Mouse (Mus musculus) small intestine, adult 2 months (tissue): ENCODE results near the gene Wsb2.

Experiments
- CTCF ChIP-seq: fragments of 200-500 bp; IDR thresholded peaks from 2 replicates; pipeline ENCODE4 v1.5.1; 2012; ENCODE audit warnings: low read depth, mild to moderate bottlenecking, control low read depth, inconsistent platforms, low read length, moderate library complexity, mixed read lengths; ENCODE audit not compliant: insufficient replicate concordance, insufficient read length; ENCODE audit errors: extremely low read depth
- POLR2A ChIP-seq: fragments of 200-500 bp; IDR thresholded peaks from 2 replicates; pipeline ENCODE4 v1.6.1; 2012; ENCODE audit warnings: low read depth, mild to moderate bottlenecking, control low read depth, inconsistent platforms, low read length, moderate library complexity

GRCm38 (mm10) chr5:117326408-117326807 lies 30.7 kb upstream of the Wsb2 start:
- no peak for TF ChIP-seq CTCF
- no peak for TF ChIP-seq POLR2A
